Mouse (Mus musculus) testis, adult 2 months (tissue): ENCODE results near the gene Cuta. TPM values are rescaled to one million over a fixed set of nuclear protein-coding genes. Genes with fewer than 3 reads are reported as not detected.
A peak's percentile ranks its signal among the peaks of the same experiment; 100 is the strongest.
"Not testable (repeated sequence)": the region's sequence is repeated elsewhere in the genome, so short reads cannot be mapped to it uniquely, and the experiment has no call there.

ENCODE experiments used
- H3K27ac ChIP-seq: fragments of 200-500 bp; 2 replicates; pipeline ENCODE4 v1.5.1; 2012; ENCODE audit warnings: low read depth, low read length; ENCODE audit not compliant: control insufficient read depth, insufficient read depth
- H3K27me3 ChIP-seq: fragments of 200-500 bp; 2 replicates; pipeline ENCODE4 v1.6.1; 2012; ENCODE audit warnings: mild to moderate bottlenecking, low read length, moderate library complexity; ENCODE audit not compliant: control insufficient read depth, insufficient read depth
- H3K36me3 ChIP-seq: fragments of 200-500 bp; 2 replicates; pipeline ENCODE4 v1.6.1; 2012; ENCODE audit warnings: mild to moderate bottlenecking, low read length; ENCODE audit not compliant: control insufficient read depth, insufficient read depth
- H3K4me1 ChIP-seq: fragments of 200-500 bp; 2 replicates; pipeline ENCODE4 v1.6.1; 2012; ENCODE audit warnings: low read length; ENCODE audit not compliant: control insufficient read depth, insufficient read depth
- H3K4me3 ChIP-seq: fragments of 200-500 bp; 2 replicates; pipeline ENCODE4 v1.5.1; 2012; ENCODE audit warnings: low read depth, mild to moderate bottlenecking, low read length, moderate library complexity, mixed read lengths; ENCODE audit not compliant: control insufficient read depth
- CTCF ChIP-seq: fragments of 200-500 bp; IDR thresholded peaks from 2 replicates; pipeline ENCODE4 v1.5.1; 2012; ENCODE audit warnings: low read depth, mild to moderate bottlenecking, inconsistent platforms, low read length, moderate library complexity; ENCODE audit not compliant: control insufficient read depth, insufficient read depth, insufficient replicate concordance
- POLR2A ChIP-seq: fragments of 200-500 bp; IDR thresholded peaks from 2 replicates; pipeline ENCODE4 v1.6.1; 2012; ENCODE audit warnings: low read depth, mild to moderate bottlenecking, inconsistent platforms, low read length, moderate library complexity; ENCODE audit not compliant: control insufficient read depth
- polyA plus RNA-seq: library from polyadenylated mRNA; depleted of rRNA; stranded (reverse); fragments of >200 nt; gene quantifications from 2 replicates; pipeline ENCODE4 v1.2.3, GENCODE M21; 2012; rRNA removed

The Cuta gene
- 24.0 and 30.9 TPM in 2 replicates for polyA plus RNA-seq

- Histone ChIP-seq H3K4me1 (peaks cover 40% of the 10 kb centered on the region), H3K27ac (peak within 1 kb of the TSS; percentile 78), H3K4me3 (peak within 1 kb of the TSS; percentile 76), H3K36me3 (no peaks in the 10 kb centered on the region; the same call in 1 of the 2 replicates), H3K27me3 (no peaks in the 10 kb centered on the region)
- TF ChIP-seq CTCF: no peak
- peak; percentile 78 for TF ChIP-seq POLR2A
These were observed at the start of gene Cuta for GRCm38 (mm10) chr17:26939178-26939972. Gene Cuta, minus strand, starts transcription at chr17:26939569.

GRCm38 (mm10) chr17:26985503-26986179, 46.3 kb upstream of the Cuta start:
- Histone ChIP-seq H3K36me3 (no peaks in the 10 kb centered on the region), H3K27ac (no peak overlapping the region), H3K4me3 (no peak overlapping the region), H3K4me1 (no peaks in the 10 kb centered on the region), H3K27me3 (no peaks in the 10 kb centered on the region)
- TF ChIP-seq CTCF: no peak
- no peak for TF ChIP-seq POLR2A

- H3K27ac ChIP-seq: no peak overlapping the region
- TF ChIP-seq CTCF: no peak
- TF ChIP-seq POLR2A: no peak
- no peak overlapping the region for H3K4me3 ChIP-seq
- no peaks in the 10 kb centered on the region for H3K36me3 ChIP-seq
- no peaks in the 10 kb centered on the region for H3K4me1 ChIP-seq
- no peaks in the 10 kb centered on the region for H3K27me3 ChIP-seq
These were observed 44.0 kb upstream of the Cuta start for GRCm38 (mm10) chr17:26983382-26983781.

GRCm38 (mm10) chr17:26981050-26981449, 41.7 kb upstream of the Cuta start:
- Histone ChIP-seq H3K27me3 (no peaks in the 10 kb centered on the region), H3K4me1 (no peaks in the 10 kb centered on the region), H3K4me3 (no peak overlapping the region), H3K27ac (no peak overlapping the region), H3K36me3 (peaks cover 1% of the 10 kb centered on the region; the same call in 1 of the 2 replicates)
- no peak for TF ChIP-seq POLR2A
- TF ChIP-seq CTCF: no peak

GRCm38 (mm10) chr17:26979426-26979825, 40.1 kb upstream of the Cuta start:
- Histone ChIP-seq H3K27me3 (no peaks in the 10 kb centered on the region), H3K36me3 (peaks cover 1% of the 10 kb centered on the region), H3K4me3 (no peak overlapping the region), H3K27ac (no peak overlapping the region), H3K4me1 (no peaks in the 10 kb centered on the region; the same call in 1 of the 2 replicates)
- TF ChIP-seq CTCF (no peak), POLR2A (no peak)

GRCm38 (mm10) chr17:26977354-26977753, 38.0 kb upstream of the Cuta start:
- not testable (repeated sequence) for H3K36me3 ChIP-seq, H3K27ac ChIP-seq, H3K27me3 ChIP-seq, H3K4me3 ChIP-seq, H3K4me1 ChIP-seq

- peaks cover 3% of the 10 kb centered on the region for H3K36me3 ChIP-seq
- no peak overlapping the region for H3K27ac ChIP-seq
- no peak for TF ChIP-seq CTCF
- TF ChIP-seq POLR2A: no peak
- H3K4me3 ChIP-seq: no peak overlapping the region; the same call in 1 of the 2 replicates
- H3K4me1 ChIP-seq: peaks cover 14% of the 10 kb centered on the region
- H3K27me3 ChIP-seq: no peaks in the 10 kb centered on the region
These were observed 36.0 kb upstream of the Cuta start for GRCm38 (mm10) chr17:26975415-26975814.
